Mouse (Mus musculus) spleen, adult 2 months (tissue): ENCODE data around the gene Hmga1.

Experiments
- CTCF ChIP-seq: fragments of 200-500 bp; IDR thresholded peaks from 2 replicates; pipeline ENCODE4 v1.5.1; 2011; ENCODE audit warnings: mild to moderate bottlenecking, inconsistent platforms; ENCODE audit not compliant: insufficient read depth, insufficient read length, insufficient replicate concordance; ENCODE audit errors: extremely low read depth
- POLR2A ChIP-seq: fragments of 200-500 bp; IDR thresholded peaks from 2 replicates; pipeline ENCODE4 v1.6.1; 2011; ENCODE audit warnings: low read depth, low read length, inconsistent platforms

GRCm38 (mm10) chr17:27510258-27511124 lies 45.8 kb upstream of the Hmga1 start:
- TF ChIP-seq CTCF (no peak), POLR2A (no peak)
